Mouse (Mus musculus) layer of hippocampus, postnatal 36 days (tissue): ENCODE measurements around the gene Col23a1. TPM values are rescaled to one million over a fixed set of nuclear protein-coding genes. Genes with fewer than 3 reads are reported as not detected.
"Not testable (repeated sequence)": the region's sequence is repeated elsewhere in the genome, so short reads cannot be mapped to it uniquely, and the experiment has no call there.

Experiments
- DNase-seq, 2 experiments: peaks; one replicate each; pipeline ENCODE4 v3.0.0; 2022
- total RNA-seq, 2 experiments: library from RNA; stranded (reverse); gene quantifications; 2 replicates each; pipeline ENCODE4 v1.2.3; 2021

Gene Col23a1
- total RNA-seq, 2 experiments from 2014 or later = 4.2 to 4.9 TPM

DNA sequence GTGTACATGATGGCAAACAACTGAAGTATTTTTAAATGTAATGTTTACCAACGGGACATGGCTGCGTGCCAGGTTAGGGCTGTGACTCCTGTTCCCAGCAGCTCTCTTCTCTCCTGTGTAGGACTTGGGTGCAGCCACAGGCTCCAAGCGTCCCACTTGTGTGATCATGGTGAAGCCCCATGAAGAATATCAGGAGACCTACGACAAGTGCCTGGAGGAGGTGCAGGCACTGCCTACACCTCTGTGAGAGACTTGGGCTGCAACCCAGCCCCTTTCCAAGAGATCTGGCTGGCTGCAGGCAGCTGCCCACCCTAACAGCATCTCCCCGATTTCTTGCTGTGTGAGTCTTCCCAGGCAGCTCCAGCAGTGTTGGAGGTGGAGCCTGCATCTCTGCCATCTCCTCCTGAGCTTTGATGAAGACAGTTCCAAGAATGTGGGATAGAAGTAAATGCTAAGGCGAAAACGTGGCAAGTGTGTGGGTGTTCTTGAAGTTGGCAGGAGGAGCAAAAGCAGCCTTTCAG, 333.3 kb downstream of the Col23a1 start:
- DNase-seq = peak in 1 of 2 experiments; percentile 45

DNA sequence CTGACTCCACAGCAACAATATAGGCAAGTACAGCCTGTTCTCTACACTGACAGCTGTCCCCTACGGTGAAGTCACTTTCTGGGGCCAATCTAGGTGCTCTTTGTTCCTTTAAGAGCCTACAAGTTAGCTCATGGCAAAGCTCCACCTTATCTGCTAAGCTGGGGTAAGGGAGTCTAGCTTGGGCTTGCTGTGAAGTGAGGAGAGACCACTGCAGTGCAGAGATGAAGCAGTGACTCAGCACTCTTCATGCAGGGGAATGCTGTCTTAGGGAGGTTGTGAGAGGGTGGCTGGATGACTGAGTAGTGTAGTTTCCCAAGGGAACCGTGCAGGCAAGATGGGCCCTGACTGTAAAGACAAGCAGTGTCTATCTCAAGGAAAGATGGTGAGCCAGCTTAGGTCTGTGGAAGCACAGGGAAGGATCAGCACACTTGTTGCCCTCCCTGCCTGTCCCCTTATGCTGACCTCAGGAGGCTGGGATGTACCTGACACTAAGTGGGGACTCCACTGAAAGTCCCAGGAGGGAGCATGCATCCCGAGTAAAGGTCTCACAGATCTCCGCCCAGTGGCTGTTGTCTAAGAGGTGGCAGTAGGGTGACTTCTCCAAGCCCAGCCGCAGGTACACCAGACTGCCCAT, 335.6 kb downstream of the Col23a1 start:
- DNase-seq = no peak

- no peak for DNase-seq
Measured at GRCm38 (mm10) chr11:51627425-51627824, 337.7 kb downstream of the Col23a1 start.

DNA sequence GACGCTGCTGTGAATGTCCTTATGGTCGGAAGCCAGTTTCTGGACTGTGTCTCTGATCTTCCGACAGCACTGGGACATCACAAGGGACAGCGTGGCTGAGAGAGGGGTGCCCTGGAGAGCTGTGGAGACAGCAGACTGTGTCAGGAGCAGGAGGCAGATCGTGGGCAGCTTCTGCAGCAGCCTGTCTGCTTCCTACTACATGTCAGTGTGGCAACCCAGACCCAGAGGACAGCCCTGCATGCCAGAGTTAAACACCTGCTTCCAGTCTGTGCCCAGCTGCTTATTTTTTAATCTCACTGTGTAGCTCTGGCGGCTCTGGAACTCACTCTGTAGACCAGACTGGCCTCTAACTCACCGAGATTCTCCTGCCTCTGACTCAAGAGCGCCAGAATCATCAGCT, 338.2 kb downstream of the Col23a1 start:
- no peak for DNase-seq

DNA sequence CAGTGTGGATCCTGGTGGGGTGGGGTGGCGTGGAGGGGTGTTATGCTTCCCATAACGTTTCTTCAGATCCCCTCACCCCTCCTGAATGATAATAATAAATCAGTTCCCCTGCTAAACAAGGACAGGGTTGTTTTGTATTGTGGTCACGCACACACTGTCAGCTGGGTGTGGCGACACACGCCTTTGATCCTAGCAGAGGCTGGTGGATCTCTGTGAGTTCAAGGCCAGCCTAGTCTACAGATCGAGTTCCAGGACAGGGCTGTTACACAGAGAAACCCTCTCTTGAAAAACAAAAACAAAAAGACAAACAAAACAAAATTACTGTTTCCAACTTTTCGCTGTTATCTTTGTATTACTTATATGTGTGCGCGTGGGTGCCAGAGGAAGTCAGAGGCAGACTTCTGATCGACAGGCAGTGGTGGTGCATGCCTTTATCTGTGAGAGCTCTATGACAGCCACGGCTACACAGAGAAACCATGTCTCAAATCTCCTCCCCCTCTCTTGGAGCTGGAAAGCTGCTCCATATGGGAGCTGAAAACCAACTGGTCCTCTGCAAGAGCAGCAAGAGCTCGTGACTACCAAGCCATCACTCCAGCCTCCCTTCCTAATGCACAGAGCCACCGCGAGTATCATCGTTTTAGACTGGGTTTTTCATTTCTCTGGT, 340.1 kb downstream of the Col23a1 start:
- DNase-seq = peak; percentile 70 to 72

DNA sequence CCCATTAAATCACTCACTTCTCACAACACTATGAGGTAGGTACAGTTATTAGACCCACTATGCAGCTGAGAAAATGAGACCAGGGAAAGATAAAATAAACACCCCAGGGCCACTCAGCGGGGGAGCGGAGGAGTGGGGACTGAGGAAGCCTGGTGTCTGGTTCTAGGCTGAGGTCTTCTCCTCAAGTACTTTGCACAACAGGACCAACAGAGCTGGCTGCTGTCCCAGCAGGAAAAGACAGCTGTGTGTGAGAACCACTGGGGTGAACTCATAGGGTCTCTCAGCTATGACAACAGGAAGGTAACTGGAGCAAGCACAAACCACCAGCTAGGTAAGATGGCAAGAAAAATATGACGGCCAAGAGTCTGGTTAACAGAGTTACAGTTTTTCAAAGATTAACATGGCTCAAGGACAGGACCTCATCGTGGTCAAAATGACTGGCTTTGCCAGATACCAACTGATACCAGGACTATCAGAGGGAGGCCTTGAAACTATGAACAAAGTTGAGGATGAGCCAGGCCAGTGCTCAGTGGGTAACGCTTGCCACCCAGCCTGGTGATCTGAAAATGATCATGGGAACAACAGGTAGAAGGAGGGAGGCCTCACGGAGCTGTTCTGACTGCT, 342.5 kb downstream of the Col23a1 start:
- no peak for DNase-seq

GRCm38 (mm10) chr11:51633200-51633599, 343.5 kb downstream of the Col23a1 start:
- DNase-seq = not testable (repeated sequence)

Other genes starting within 250 kb of the Col23a1 start
- not detected for gene Olfr1375, start 241.8 kb upstream of the Col23a1 start, total RNA-seq
- 1 to 10 TPM; 8.2 to 8.5 TPM for gene Zfp354a, start 230.7 kb upstream of the Col23a1 start, total RNA-seq
- not detected for gene Gm12569, start 69.4 kb upstream of the Col23a1 start, total RNA-seq
- 100 to 1,000 TPM; 130 to 140 TPM for gene Clk4, start 28.2 kb upstream of the Col23a1 start, total RNA-seq
- gene BC049762, start 26.9 kb upstream of the Col23a1 start, total RNA-seq = not detected